Mouse (Mus musculus) ES-Bruce4 (cell line): ENCODE results near the gene Slc7a8.

Experiments used
- CTCF ChIP-seq: IDR thresholded peaks from one replicate; pipeline ENCODE4 v1.8.1; 2011; ENCODE audit warnings: low read depth, low read length
- EP300 ChIP-seq: IDR thresholded peaks from 2 replicates; pipeline ENCODE4 v1.6.1; 2011; ENCODE audit warnings: low read depth, low read length; ENCODE audit not compliant: insufficient read depth
- POLR2A ChIP-seq: IDR thresholded peaks from one replicate; pipeline ENCODE4 v1.8.1; 2011; ENCODE audit warnings: low read length; ENCODE audit not compliant: insufficient read depth

- TF ChIP-seq POLR2A (no peak), EP300 (no peak), CTCF (no peak)
Observed at GRCm38 (mm10) chr14:54712074-54712473, 69.7 kb downstream of the Slc7a8 start, which contains the start of gene Cebpe.
